Mouse (Mus musculus): Measurements from ENCODE around the gene Trem3. TPM values are rescaled to one million over a fixed set of nuclear protein-coding genes. Genes with fewer than 3 reads are reported as not detected.

Trem3 gene
- polyA plus RNA-seq, 1 experiment from 2014 or later, result 0.55 TPM

DNA sequence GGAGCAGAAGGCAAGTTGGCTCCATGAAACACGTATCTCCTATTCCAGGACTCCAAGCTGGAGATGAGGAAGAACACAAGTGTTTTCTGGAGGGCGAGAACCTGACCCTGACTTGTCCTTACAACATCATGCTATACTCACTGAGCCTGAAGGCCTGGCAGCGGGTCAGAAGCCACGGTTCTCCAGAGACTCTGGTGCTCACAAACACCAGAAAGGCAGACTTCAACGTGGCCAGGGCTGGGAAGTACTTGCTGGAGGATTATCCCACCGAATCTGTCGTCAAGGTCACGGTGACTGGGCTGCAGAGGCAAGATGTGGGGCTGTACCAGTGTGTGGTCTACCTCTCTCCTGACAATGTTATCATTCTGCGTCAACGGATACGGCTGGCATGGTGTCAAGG is 1.9 kb downstream of the Trem3 start:
- no peaks in the 10 kb centered on the region for H3K9me3 ChIP-seq
- H3K9ac ChIP-seq, result no peak overlapping the region
- H3K4me2 ChIP-seq, result no peak overlapping the region
- no peaks in the 10 kb centered on the region for H3K4me1 ChIP-seq
- no peak for ATAC-seq (ENCODE audit: borderline replicate concordance, extremely low read depth, low FRiP score, low TSS enrichment)
- 70% methylated on average over 11 of the region's 11 CpGs for WGBS
- no peaks in the 10 kb centered on the region for H3K36me3 ChIP-seq
- H3K4me3 ChIP-seq, result no peak overlapping the region
- H3K27me3 ChIP-seq, result no peaks in the 10 kb centered on the region
- no peak overlapping the region for H3K27ac ChIP-seq

DNA sequence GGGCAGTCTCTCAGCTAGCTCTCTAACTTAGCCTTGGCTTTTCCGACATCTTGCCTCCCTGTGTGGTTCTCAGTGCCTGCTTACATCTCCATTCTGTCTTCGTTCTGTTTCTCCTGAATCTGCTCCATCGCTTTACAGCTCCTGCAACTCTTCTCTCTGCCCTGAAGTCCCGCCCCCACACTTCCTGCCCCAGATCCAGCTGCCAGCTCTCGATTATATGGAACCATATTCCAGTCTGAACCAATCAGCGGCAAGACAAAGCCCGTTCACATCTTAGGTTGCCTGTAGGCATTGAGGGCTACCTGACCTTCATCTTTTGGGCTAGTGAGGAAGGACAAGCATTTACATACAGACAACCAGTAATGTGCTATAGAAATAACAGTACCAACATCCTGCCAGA is 3.1 kb downstream of the Trem3 start:
- H3K4me3 ChIP-seq, result no peak overlapping the region
- WGBS, result 82% methylated on average over 7 of the region's 7 CpGs
- no peak overlapping the region for H3K4me2 ChIP-seq
- no peak for ATAC-seq (ENCODE audit: borderline replicate concordance, extremely low read depth, low FRiP score, low TSS enrichment)
- no peak overlapping the region for H3K27ac ChIP-seq
- no peak overlapping the region for H3K9ac ChIP-seq
- H3K27me3 ChIP-seq, result peaks cover 5% of the 10 kb centered on the region; the same call in 1 of the 2 replicates
- H3K36me3 ChIP-seq, result no peaks in the 10 kb centered on the region
- H3K9me3 ChIP-seq, result no peaks in the 10 kb centered on the region
- H3K4me1 ChIP-seq, result no peaks in the 10 kb centered on the region

- Histone ChIP-seq H3K27me3 (peaks cover 5% of the 10 kb centered on the region; the same call in 1 of the 2 replicates), H3K36me3 (no peaks in the 10 kb centered on the region), H3K4me2 (no peak overlapping the region), H3K4me1 (no peaks in the 10 kb centered on the region), H3K9ac (no peak overlapping the region), H3K27ac (no peak overlapping the region), H3K4me3 (no peak overlapping the region), H3K9me3 (peaks cover 8% of the 10 kb centered on the region; the same call in 1 of the 2 replicates)
- no peak for ATAC-seq (ENCODE audit: borderline replicate concordance, extremely low read depth, low FRiP score, low TSS enrichment)
Measured at GRCm38 (mm10) chr17:48256575-48256974, 9.0 kb downstream of the Trem3 start.

GRCm38 (mm10) chr17:48261868-48262267 is 14.3 kb downstream of the Trem3 start:
- WGBS, result 65% methylated on average over 2 of the region's 2 CpGs
- H3K27me3 ChIP-seq, result no peaks in the 10 kb centered on the region
- no peak overlapping the region for H3K4me3 ChIP-seq
- no peak for ATAC-seq (ENCODE audit: borderline replicate concordance, extremely low read depth, low FRiP score, low TSS enrichment)
- no peaks in the 10 kb centered on the region for H3K4me1 ChIP-seq
- H3K27ac ChIP-seq, result no peak overlapping the region
- H3K36me3 ChIP-seq, result no peaks in the 10 kb centered on the region
- H3K9me3 ChIP-seq, result peaks cover 8% of the 10 kb centered on the region; the same call in 1 of the 2 replicates
- no peak overlapping the region for H3K9ac ChIP-seq
- no peak overlapping the region for H3K4me2 ChIP-seq

DNA sequence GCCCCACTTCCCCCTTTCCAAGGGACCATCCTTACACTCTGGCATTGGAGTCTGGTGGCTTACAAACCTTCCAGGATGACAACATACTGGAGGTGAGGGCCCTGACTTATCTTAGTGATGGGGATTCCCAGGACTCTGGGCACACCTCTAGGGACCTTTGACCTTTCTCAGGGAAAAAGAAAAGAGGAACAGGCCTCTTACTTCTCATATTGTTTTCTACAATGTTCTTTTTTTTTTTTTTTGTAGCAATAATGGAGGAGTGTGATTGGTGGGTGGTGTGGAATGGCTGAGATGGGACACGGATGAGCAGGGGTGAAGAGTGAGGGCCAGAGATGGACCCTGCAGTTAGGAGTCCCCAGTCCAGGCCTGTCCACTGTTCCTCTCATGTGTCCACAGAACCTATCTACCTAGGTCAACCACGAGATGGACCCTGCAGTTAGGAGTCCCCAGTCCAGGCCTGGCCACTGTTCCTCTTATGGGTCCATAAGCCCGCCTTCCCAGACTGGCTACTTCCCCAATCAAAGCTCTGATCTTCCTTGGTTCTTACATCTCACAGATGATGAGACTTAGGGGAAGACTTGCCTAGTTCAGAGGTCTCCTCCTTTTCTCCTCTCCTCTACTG is 16.3 kb downstream of the Trem3 start, which contains the start of gene Treml4:
Gene Treml4, plus strand, starts transcription at position 555 of the 622 bp plus-strand sequence.
- Histone ChIP-seq H3K4me3 (no peak within 1 kb of the TSS), H3K27me3 (no peaks in the 10 kb centered on the region), H3K27ac (no peak within 1 kb of the TSS), H3K4me1 (no peaks in the 10 kb centered on the region), H3K9ac (no peak within 1 kb of the TSS), H3K4me2 (no peak within 1 kb of the TSS), H3K36me3 (no peaks in the 10 kb centered on the region), H3K9me3 (peaks cover 8% of the 10 kb centered on the region; the same call in 1 of the 2 replicates)
- ATAC-seq (ENCODE audit: borderline replicate concordance, extremely low read depth, low FRiP score, low TSS enrichment), result no peak
- WGBS, result 79% methylated on average over 3 of the region's 3 CpGs

GRCm38 (mm10) chr17:48264662-48265061 is 17.1 kb downstream of the Trem3 start:
- Histone ChIP-seq H3K9me3 (peaks cover 2% of the 10 kb centered on the region; the same call in 1 of the 2 replicates), H3K27ac (no peak overlapping the region), H3K27me3 (no peaks in the 10 kb centered on the region), H3K4me3 (no peak overlapping the region), H3K9ac (no peak overlapping the region), H3K36me3 (no peaks in the 10 kb centered on the region), H3K4me2 (no peak overlapping the region), H3K4me1 (no peaks in the 10 kb centered on the region)
- no peak for ATAC-seq (ENCODE audit: borderline replicate concordance, extremely low read depth, low FRiP score, low TSS enrichment)
- 86% methylated on average over 7 of the region's 7 CpGs for WGBS

DNA sequence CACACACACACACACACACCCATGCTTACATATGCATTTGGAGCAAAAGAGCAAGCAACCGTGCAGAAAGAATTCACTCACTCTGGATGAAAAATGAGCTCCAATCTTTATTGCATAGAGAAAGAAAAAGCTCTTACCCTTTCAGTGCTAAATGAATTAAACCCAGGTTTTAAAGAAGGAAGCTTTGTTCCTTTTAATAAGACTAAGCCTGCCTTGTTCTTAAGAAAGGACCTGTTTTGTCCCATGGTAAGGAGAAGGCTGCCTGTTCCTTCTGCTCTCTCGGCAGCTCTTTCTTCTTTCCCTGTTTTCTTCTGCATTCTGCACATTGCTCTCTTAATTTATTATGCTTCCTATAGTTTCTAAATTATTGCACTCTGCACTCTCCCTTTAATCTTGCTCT is 18.6 kb downstream of the Trem3 start:
- 24% methylated on average over 2 of the region's 2 CpGs for WGBS
- Histone ChIP-seq H3K9ac (no peak overlapping the region), H3K36me3 (no peaks in the 10 kb centered on the region), H3K27ac (no peak overlapping the region), H3K4me3 (no peak overlapping the region), H3K9me3 (no peaks in the 10 kb centered on the region), H3K27me3 (no peaks in the 10 kb centered on the region), H3K4me2 (no peak overlapping the region), H3K4me1 (no peaks in the 10 kb centered on the region)
- ATAC-seq (ENCODE audit: borderline replicate concordance, extremely low read depth, low FRiP score, low TSS enrichment), result no peak

DNA sequence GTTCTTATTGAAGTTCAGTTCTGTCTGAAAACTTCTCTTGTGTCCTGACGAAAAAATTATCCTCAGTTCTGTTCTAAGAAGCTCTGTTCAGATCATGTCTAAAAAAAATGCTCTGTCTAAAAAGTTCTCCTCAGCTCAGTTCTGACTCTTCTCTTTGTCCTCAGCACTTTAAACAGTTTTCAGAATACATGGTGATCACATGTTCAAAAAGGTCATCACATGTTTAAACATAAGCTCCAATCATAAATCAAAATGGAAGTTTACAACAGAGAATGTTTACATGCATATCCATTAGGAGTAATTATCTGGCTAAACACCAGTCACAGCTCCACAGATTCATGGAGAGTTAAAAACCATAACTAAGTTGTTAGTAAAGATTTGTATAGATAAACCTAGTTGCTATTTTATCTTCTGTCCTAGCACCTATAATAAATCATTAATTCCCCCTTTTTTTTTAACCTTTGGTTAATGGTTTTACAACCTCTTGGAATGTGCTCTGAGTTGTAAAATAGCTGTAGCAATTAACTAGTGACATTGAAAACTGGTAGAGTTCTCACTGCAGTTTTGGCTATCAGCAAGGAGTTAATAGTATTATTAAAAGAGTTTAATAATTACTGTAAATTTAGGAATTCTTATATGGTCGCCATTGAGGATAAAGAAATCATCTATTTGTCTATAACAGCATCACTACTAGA is 19.2 kb downstream of the Trem3 start:
- Histone ChIP-seq H3K9me3 (no peaks in the 10 kb centered on the region), H3K9ac (no peak overlapping the region), H3K27ac (no peak overlapping the region), H3K4me3 (no peak overlapping the region), H3K27me3 (no peaks in the 10 kb centered on the region), H3K4me1 (no peaks in the 10 kb centered on the region), H3K4me2 (no peak overlapping the region), H3K36me3 (no peaks in the 10 kb centered on the region)
- WGBS, result 23% methylated on average over 2 of the region's 2 CpGs
- ATAC-seq (ENCODE audit: borderline replicate concordance, extremely low read depth, low FRiP score, low TSS enrichment), result no peak

DNA sequence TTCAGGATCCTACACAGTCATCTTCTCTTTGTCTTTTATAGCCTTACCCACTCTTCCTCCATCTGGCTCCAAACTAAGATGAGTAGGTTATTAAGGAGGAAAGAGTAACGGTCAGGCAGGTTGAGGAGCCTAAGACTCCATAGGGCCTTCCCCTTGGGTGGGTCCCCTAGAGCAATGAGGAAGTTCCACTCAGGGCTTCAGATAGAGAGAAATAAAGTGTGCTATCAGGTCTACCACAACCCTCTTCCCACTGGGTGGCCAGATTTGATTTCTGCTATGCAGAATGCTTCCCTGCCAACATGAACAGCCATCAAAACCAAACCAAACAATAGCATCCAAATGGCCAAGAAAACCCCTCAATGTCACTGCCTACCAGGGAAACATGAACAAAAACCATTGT is 20.0 kb downstream of the Trem3 start:
- no peak for ATAC-seq (ENCODE audit: borderline replicate concordance, extremely low read depth, low FRiP score, low TSS enrichment)
- Histone ChIP-seq H3K4me1 (no peaks in the 10 kb centered on the region), H3K27ac (no peak overlapping the region), H3K4me3 (no peak overlapping the region), H3K9ac (no peak overlapping the region), H3K27me3 (no peaks in the 10 kb centered on the region), H3K4me2 (no peak overlapping the region), H3K36me3 (no peaks in the 10 kb centered on the region), H3K9me3 (no peaks in the 10 kb centered on the region)
- 81% methylated on average over 1 of the region's 1 CpGs for WGBS

DNA sequence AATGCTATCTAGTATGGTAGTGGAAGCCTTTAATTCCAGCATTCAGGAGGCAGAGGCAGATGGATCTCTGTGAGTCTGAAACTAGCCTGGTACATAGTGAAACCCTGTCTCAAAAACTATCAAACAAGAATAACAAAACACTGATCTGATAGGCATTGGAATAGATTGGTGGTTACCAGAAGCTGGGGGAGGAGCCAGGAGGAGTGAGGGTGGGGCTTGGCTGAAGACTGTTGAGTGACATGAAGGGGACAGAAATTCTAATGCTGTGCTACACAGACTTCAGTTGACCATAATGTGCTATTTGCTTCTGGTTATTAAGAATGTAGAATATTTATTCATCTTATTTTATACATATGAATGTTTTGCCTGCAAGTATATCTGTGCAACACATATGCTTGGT is 20.7 kb downstream of the Trem3 start:
- Histone ChIP-seq H3K27ac (no peak overlapping the region), H3K9ac (no peak overlapping the region), H3K9me3 (no peaks in the 10 kb centered on the region), H3K36me3 (no peaks in the 10 kb centered on the region), H3K4me2 (no peak overlapping the region), H3K4me3 (no peak overlapping the region), H3K4me1 (no peaks in the 10 kb centered on the region), H3K27me3 (no peaks in the 10 kb centered on the region)
- no peak for ATAC-seq (ENCODE audit: borderline replicate concordance, extremely low read depth, low FRiP score, low TSS enrichment)

- no peak overlapping the region for H3K27ac ChIP-seq
- no peaks in the 10 kb centered on the region for H3K36me3 ChIP-seq
- WGBS, result 66% methylated on average over 4 of the region's 4 CpGs
- no peak for ATAC-seq (ENCODE audit: borderline replicate concordance, extremely low read depth, low FRiP score, low TSS enrichment)
- no peaks in the 10 kb centered on the region for H3K4me1 ChIP-seq
- no peak overlapping the region for H3K9ac ChIP-seq
- H3K27me3 ChIP-seq, result no peaks in the 10 kb centered on the region
- H3K4me2 ChIP-seq, result no peak overlapping the region
- no peak overlapping the region for H3K4me3 ChIP-seq
- H3K9me3 ChIP-seq, result no peaks in the 10 kb centered on the region
Measured at GRCm38 (mm10) chr17:48269833-48270232, 22.3 kb downstream of the Trem3 start.

DNA sequence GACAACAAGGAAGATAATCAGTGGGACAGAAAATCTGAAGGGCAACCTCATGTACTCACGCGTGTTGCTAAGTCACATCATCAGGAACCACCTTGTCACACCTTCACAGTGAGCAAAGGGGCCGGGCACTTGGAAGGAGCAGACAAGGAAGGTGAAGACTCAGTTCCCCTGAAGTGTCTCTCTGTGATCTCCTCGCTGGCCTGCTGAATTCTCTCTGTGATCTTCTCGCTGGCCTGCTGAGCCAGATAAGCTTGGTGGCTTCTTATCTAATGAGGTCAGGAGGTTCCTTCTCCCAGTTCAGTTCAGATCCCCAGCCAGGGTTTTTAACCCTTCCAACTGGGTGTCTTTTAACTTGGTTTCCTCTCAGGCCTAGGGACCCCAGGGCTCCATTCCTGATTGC is 24.6 kb downstream of the Trem3 start:
- ATAC-seq (ENCODE audit: borderline replicate concordance, extremely low read depth, low FRiP score, low TSS enrichment), result no peak

More for the DNA sequence above, 24.6 kb downstream of the Trem3 start:
- no peaks in the 10 kb centered on the region for H3K27me3 ChIP-seq
- H3K9me3 ChIP-seq, result no peaks in the 10 kb centered on the region
- H3K36me3 ChIP-seq, result no peaks in the 10 kb centered on the region
- H3K4me3 ChIP-seq, result no peak overlapping the region
- H3K4me1 ChIP-seq, result no peaks in the 10 kb centered on the region
- WGBS, result 42% methylated on average over 5 of the region's 5 CpGs
- H3K4me2 ChIP-seq, result no peak overlapping the region
- no peak overlapping the region for H3K27ac ChIP-seq
- H3K9ac ChIP-seq, result no peak overlapping the region

Measured in lung, embryonic 15.5 days (tissue).